Mouse (Mus musculus) heart, embryonic 14.5 days (tissue): ENCODE data around the gene Axdnd1. TPM values are rescaled to one million over a fixed set of nuclear protein-coding genes. Genes with fewer than 3 reads are reported as not detected.

ENCODE experiments used
- ATAC-seq: fragments of 200-750 bp; cut with Nextera tagmentation; 2 replicates; pipeline ENCODE4 v1.8.0; 2017; ENCODE audit warnings: low read depth, moderate TSS enrichment; ENCODE audit not compliant: insufficient number of reproducible peaks, insufficient read depth, low FRiP score
- H3K27ac ChIP-seq, 2 experiments: fragments of 200-500 bp in 1 of 2; fragments of 300-500 bp in 1 of 2; sonication (generic) in 1 of 2; replicated peaks in 1 of 2; 2 replicates each; pipeline ENCODE4 v1.5.1; 2012 to 2014; ENCODE audit warnings: low read depth in 2 of 2, low read length in 2 of 2, control low read depth in 1 of 2, mild to moderate bottlenecking in 1 of 2, mixed read lengths in 1 of 2; ENCODE audit not compliant: control insufficient read depth in 1 of 2, insufficient read depth in 1 of 2
- H3K27me3 ChIP-seq: fragments of 300-500 bp; sonication (generic); 2 replicates; pipeline ENCODE4 v1.6.1; 2014; ENCODE audit warnings: mild to moderate bottlenecking, low read length, control low read depth; ENCODE audit not compliant: control insufficient read depth, insufficient read depth
- H3K36me3 ChIP-seq: fragments of 300-500 bp; sonication (generic); 2 replicates; pipeline ENCODE4 v1.6.1; 2014; ENCODE audit warnings: mild to moderate bottlenecking, control low read depth, low read length, mixed read lengths; ENCODE audit not compliant: control insufficient read depth, insufficient read depth
- H3K4me1 ChIP-seq, 2 experiments: fragments of 200-500 bp in 1 of 2; fragments of 300-500 bp in 1 of 2; sonication (generic) in 1 of 2; 2 replicates each; pipeline ENCODE4 v1.6.1; 2012 to 2014; ENCODE audit warnings: low read length in 2 of 2, control low read depth in 1 of 2, mixed read lengths in 1 of 2; ENCODE audit not compliant: control insufficient read depth in 2 of 2, insufficient read depth in 2 of 2
- H3K4me2 ChIP-seq: fragments of 300-500 bp; sonication (generic); 2 replicates; pipeline ENCODE4 v1.6.1; 2014; ENCODE audit warnings: mild to moderate bottlenecking, low read length
- H3K4me3 ChIP-seq, 2 experiments: fragments of 200-500 bp in 1 of 2; fragments of 300-500 bp in 1 of 2; sonication (generic) in 1 of 2; 2 replicates each; pipeline ENCODE4 v1.5.1; 2012 to 2014; ENCODE audit warnings: low read length in 2 of 2, mild to moderate bottlenecking in 2 of 2, control low read depth in 1 of 2, low read depth in 1 of 2, moderate library complexity in 1 of 2; ENCODE audit not compliant: control insufficient read depth in 1 of 2, insufficient read depth in 1 of 2
- H3K9ac ChIP-seq: fragments of 300-500 bp; sonication (generic); 2 replicates; pipeline ENCODE4 v1.6.1; 2014; ENCODE audit warnings: mild to moderate bottlenecking, low read length
- H3K9me3 ChIP-seq: fragments of 300-500 bp; sonication (generic); 2 replicates; pipeline ENCODE4 v1.6.1; 2016; ENCODE audit warnings: low read length, control low read depth; ENCODE audit not compliant: control insufficient read depth
- WGBS: fragments of 180-500 bp; shearing (Covaris S2); extraction: QIAGEN DNeasy Blood & Tissue Kit; methylation state at CpG from one replicate; pipeline ENCODE4 v1.1.7; 2014; 5-methylcytosine and 5-hydroxymethylcytosine counted together
- polyA plus RNA-seq: library from polyadenylated mRNA; unstranded; fragments of >200 nt; fragmentation: Nextera tagmentation; extraction: Ambion mirVana; gene quantifications from 2 replicates; pipeline ENCODE4 v1.2.1, GENCODE M21; 2014

The Axdnd1 gene
- polyA plus RNA-seq, 1 experiment from 2014 or later, result 0.35 TPM

DNA sequence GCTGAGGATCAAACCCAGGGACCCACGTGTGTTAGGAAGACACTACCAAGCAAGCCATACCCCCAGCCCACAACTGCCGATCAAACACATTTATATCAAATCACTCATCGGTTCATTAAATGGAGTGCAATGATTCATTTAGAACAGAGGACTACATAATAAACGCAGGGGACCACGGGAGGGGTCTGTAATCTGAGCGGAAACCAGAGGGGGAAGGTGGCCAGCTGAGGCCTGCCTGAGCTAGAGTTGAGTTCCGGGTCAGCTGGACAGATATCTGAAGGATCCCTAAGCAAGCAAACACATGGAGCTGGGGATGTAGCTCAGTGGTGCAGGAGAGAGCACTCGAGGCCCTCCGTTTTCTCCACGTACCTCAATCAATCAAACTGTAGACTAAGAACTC lies 32.9 kb upstream of the Axdnd1 start:
- Histone ChIP-seq H3K4me1 (peaks cover 0 to 2% of the 10 kb centered on the region in 2 experiments; a peak in 2 of 4 replicates), H3K9ac (no peak overlapping the region), H3K9me3 (no peaks in the 10 kb centered on the region), H3K36me3 (peaks cover 19% of the 10 kb centered on the region), H3K27ac (0 out of 4 replicates have a peak overlapping the region, but pooled peaks have one; percentile 3 to 14), H3K4me3 (no peak overlapping the region), H3K27me3 (no peaks in the 10 kb centered on the region), H3K4me2 (no peak overlapping the region)
- WGBS, result 66% methylated on average over 10 of the region's 10 CpGs
- no peak for ATAC-seq

DNA sequence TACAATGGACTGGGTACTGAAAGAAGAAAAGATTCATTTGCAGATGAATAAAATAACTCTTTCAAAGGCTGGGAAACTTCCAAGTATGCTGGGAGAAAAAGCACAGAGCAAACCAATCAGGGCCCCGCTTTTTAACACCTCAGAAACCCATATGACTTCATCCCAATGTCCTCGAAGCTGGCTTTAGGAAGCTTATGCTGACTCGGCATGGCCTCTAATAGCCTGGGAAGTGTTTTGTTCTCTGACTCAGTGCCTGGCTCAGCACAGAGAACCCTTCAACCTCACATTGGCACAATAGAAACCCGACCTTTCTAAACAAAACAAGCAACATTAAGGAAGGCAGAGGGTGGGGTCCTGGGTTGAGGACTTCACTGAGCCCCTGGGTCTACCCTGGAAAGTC lies 29.5 kb upstream of the Axdnd1 start:
- no peak overlapping the region for H3K9ac ChIP-seq
- H3K27me3 ChIP-seq, result no peaks in the 10 kb centered on the region
- H3K4me3 ChIP-seq, result no peak overlapping the region
- H3K36me3 ChIP-seq, result peaks cover 9% of the 10 kb centered on the region
- H3K4me1 ChIP-seq, result peaks cover 0 to 2% of the 10 kb centered on the region in 2 experiments; a peak in 1 of 4 replicates
- H3K27ac ChIP-seq, result no peak overlapping the region
- WGBS, result 46% methylated on average over 4 of the region's 4 CpGs
- H3K4me2 ChIP-seq, result no peak overlapping the region
- no peaks in the 10 kb centered on the region for H3K9me3 ChIP-seq
- no peak for ATAC-seq

DNA sequence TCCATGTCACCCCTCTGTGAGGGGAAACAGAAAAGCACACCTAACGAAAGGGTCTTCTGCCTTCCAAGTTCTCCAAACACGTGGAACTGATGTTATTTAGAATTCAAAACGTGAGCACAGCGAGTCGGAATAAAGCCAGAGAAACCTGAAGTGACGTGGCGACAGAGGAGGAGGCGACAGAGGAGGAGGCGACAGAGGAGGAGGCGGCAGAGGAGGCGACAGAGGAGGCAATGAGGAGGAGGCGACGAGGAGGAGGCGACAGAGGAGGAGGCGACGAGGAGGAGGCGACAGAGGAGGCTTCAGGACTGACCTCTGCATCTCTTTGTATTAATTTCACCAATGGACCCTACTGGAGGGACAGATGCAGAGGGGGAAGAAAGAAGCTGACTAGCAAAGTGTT lies 28.7 kb upstream of the Axdnd1 start:
- no peak overlapping the region for H3K9ac ChIP-seq
- peaks cover 11% of the 10 kb centered on the region for H3K36me3 ChIP-seq
- H3K27ac ChIP-seq, result no peak overlapping the region
- peaks cover 0 to 2% of the 10 kb centered on the region in 2 experiments; a peak in 1 of 4 replicates for H3K4me1 ChIP-seq
- no peak for ATAC-seq
- no peaks in the 10 kb centered on the region for H3K9me3 ChIP-seq
- no peak overlapping the region for H3K4me3 ChIP-seq
- no peak overlapping the region for H3K4me2 ChIP-seq
- WGBS, result 61% methylated on average over 17 of the region's 17 CpGs
- H3K27me3 ChIP-seq, result no peaks in the 10 kb centered on the region

DNA sequence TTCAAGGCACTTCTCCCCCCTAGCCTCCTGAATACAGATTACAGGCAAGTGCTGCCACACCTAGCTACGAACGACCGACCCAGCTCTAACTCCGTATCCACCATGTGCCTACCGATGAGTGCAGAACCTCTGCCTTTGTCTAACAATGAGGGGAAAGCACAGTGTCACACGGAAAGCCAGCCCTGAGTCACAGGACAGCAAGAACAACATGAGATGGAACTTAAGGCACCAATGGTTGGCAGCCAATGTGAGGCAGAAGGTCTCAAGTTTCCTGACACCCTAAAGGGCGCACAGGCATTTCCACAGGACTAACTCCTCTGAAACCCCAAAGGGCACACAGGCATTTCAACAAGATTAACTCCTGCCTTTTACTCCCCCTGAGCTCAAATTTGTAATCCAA lies 28.1 kb upstream of the Axdnd1 start:
- Histone ChIP-seq H3K27ac (no peak overlapping the region), H3K4me3 (no peak overlapping the region), H3K9ac (no peak overlapping the region), H3K4me1 (peaks cover 0 to 2% of the 10 kb centered on the region in 2 experiments; a peak in 1 of 4 replicates), H3K27me3 (no peaks in the 10 kb centered on the region), H3K36me3 (peaks cover 17% of the 10 kb centered on the region), H3K4me2 (no peak overlapping the region), H3K9me3 (no peaks in the 10 kb centered on the region)
- WGBS, result 85% methylated on average over 7 of the region's 7 CpGs
- no peak for ATAC-seq

DNA sequence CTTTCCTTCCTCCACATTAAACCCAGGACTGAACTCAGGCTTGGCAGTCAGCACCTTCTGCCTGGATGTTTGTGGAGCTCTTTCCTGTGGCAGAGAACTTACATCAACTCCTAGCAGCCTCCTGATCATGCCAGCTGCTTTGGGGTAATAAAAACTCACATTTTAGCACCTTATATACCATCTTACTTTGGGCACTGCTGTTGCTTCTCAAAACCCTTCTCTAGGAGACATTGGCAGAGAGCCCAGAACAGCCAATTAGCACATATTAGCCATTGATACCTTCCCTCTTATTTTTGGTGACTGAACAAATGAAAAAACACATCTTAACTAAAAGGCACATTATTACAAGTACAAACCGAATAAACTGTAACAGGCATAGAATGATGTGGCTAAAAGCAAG lies 24.1 kb upstream of the Axdnd1 start:
- Histone ChIP-seq H3K36me3 (peaks cover 45% of the 10 kb centered on the region), H3K9me3 (no peaks in the 10 kb centered on the region), H3K4me3 (no peak overlapping the region), H3K4me1 (no peaks in the 10 kb centered on the region), H3K9ac (no peak overlapping the region), H3K27ac (no peak overlapping the region), H3K27me3 (no peaks in the 10 kb centered on the region), H3K4me2 (no peak overlapping the region)
- ATAC-seq, result no peak
- WGBS, result 85% methylated on average over 1 of the region's 1 CpGs

DNA sequence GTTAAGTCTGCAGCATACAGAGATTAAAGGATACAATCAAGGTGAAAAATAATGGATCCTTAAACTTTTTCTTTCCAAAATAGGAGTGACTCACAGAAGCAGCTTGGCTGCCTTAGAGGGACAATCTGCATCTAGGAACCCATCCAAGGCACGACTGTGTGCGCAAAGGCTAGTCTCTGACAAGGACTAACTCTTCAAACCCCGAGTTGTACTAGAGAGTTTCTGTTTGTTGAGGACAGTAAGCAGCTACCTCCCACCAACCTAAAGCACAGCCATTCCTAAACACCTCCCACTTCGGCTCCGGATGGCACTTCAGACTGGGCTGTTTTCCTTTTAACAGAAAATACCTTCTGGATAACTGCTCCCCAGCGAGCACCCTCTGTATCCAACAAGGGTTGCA lies 21.8 kb upstream of the Axdnd1 start:
- H3K4me3 ChIP-seq, result no peak overlapping the region
- 78% methylated on average over 6 of the region's 6 CpGs for WGBS
- no peaks in the 10 kb centered on the region for H3K9me3 ChIP-seq
- H3K27me3 ChIP-seq, result no peaks in the 10 kb centered on the region
- no peak for ATAC-seq
- H3K4me2 ChIP-seq, result no peak overlapping the region
- H3K4me1 ChIP-seq, result no peaks in the 10 kb centered on the region
- H3K9ac ChIP-seq, result no peak overlapping the region
- H3K27ac ChIP-seq, result no peak overlapping the region
- H3K36me3 ChIP-seq, result peaks cover 67% of the 10 kb centered on the region

- WGBS, result 94% methylated on average over 12 of the region's 12 CpGs
- H3K36me3 ChIP-seq, result peaks cover 72% of the 10 kb centered on the region
- ATAC-seq, result no peak
These were observed 21.3 kb upstream of the Axdnd1 start for GRCm38 (mm10) chr1:156442266-156442665.

GRCm38 (mm10) chr1:156437726-156438125 lies 16.8 kb upstream of the Axdnd1 start:
- H3K9me3 ChIP-seq, result no peaks in the 10 kb centered on the region
- H3K27me3 ChIP-seq, result no peaks in the 10 kb centered on the region
- no peak overlapping the region for H3K4me2 ChIP-seq
- H3K4me3 ChIP-seq, result no peak overlapping the region
- no peaks in the 10 kb centered on the region for H3K4me1 ChIP-seq
- ATAC-seq, result no peak
- WGBS, result 89% methylated on average over 5 of the region's 5 CpGs
- H3K36me3 ChIP-seq, result peaks cover 85% of the 10 kb centered on the region
- no peak overlapping the region for H3K9ac ChIP-seq
- no peak overlapping the region for H3K27ac ChIP-seq

More at GRCm38 (mm10) chr1:156442266-156442665, 21.3 kb upstream of the Axdnd1 start:
- no peaks in the 10 kb centered on the region for H3K27me3 ChIP-seq
- no peak overlapping the region for H3K4me3 ChIP-seq
- H3K9me3 ChIP-seq, result no peaks in the 10 kb centered on the region
- no peak overlapping the region for H3K9ac ChIP-seq
- no peak overlapping the region for H3K27ac ChIP-seq
- no peak overlapping the region for H3K4me2 ChIP-seq
- H3K4me1 ChIP-seq, result no peaks in the 10 kb centered on the region
